In genomic region chr19:7495221-7496038, GRCm38 (mm10) we compare ENCODE assay signal across 8 mouse cellular contexts. TPM values are rescaled to one million over a fixed set of nuclear protein-coding genes. Genes with fewer than 3 reads are reported as not detected.
A peak's percentile ranks its signal among the peaks of the same experiment; 100 is the strongest.
DNase-seq lines count a peak whose midpoint lies in the region; ATAC-seq and TF ChIP-seq lines count a peak whose summit lies in the region.

No protein-coding gene starts in this region.

- peaks cover 10% of the 10 kb centered on the region for H3K36me3 ChIP-seq in erythroblast, embryonic 14.5 days (ENCODE audit: control insufficient read depth)
- no peaks in the 10 kb centered on the region for H3K36me3 ChIP-seq in limb, embryonic 14.5 days (ENCODE audit: control insufficient read depth, insufficient read depth, low read length)
- H3K36me3 ChIP-seq in stomach, embryonic 16.5 days (ENCODE audit: control insufficient read depth, insufficient read depth, low read length): no peaks in the 10 kb centered on the region

- no peak for ATAC-seq in erythroblast, adult 5-6 weeks (replicated peaks; ENCODE audit: low FRiP score, poor library complexity, severe bottlenecking)
- ATAC-seq in limb, embryonic 14.5 days (ENCODE audit: low FRiP score, low read depth): no peak
- ATAC-seq in stomach, embryonic 16.5 days (ENCODE audit: insufficient read depth, low FRiP score): no peak

- no peak for TF ChIP-seq CTCF in embryonic fibroblast, embryonic 13.5 days (IDR thresholded peaks at IDR 0.05; ENCODE audit: borderline replicate concordance, insufficient read depth, low read length)

- no peak for TF ChIP-seq POLR2A in embryonic fibroblast, embryonic 13.5 days (IDR thresholded peaks at IDR 0.05; ENCODE audit: low read depth, low read length)
- no peak for TF ChIP-seq POLR2A in limb, embryonic 14.5 days (IDR thresholded peaks at IDR 0.05; ENCODE audit: borderline replicate concordance, extremely low read depth, insufficient read depth, insufficient read length)

- H3K4me3 ChIP-seq in erythroblast, embryonic 14.5 days (replicated peaks): peak overlapping the region; percentile 89
- H3K4me3 ChIP-seq in embryonic fibroblast, embryonic 13.5 days (ENCODE audit: insufficient read depth, low read length): peak overlapping the region; percentile 61
- peak overlapping the region; percentile 67 for H3K4me3 ChIP-seq in limb, embryonic 14.5 days (replicated peaks; ENCODE audit: low read length)
- H3K4me3 ChIP-seq in stomach, embryonic 16.5 days (replicated peaks; ENCODE audit: low read length): peak overlapping the region; percentile 68

- 39% methylated on average over 14 of the region's 14 CpGs for WGBS in limb, embryonic 14.5 days
- 35% methylated on average over 14 of the region's 14 CpGs for WGBS in stomach, embryonic 16.5 days

- H3K27ac ChIP-seq in embryonic fibroblast, embryonic 13.5 days (ENCODE audit: insufficient read depth, low read length): peak overlapping the region; percentile 95; the same call in 1 of the 2 replicates
- peak overlapping the region; percentile 95; the same call in 1 of the 2 replicates for H3K27ac ChIP-seq in limb, embryonic 14.5 days (replicated peaks; ENCODE audit: low read depth, low read length)
- peak overlapping the region; percentile 98 for H3K27ac ChIP-seq in stomach, embryonic 16.5 days (ENCODE audit: low read length)

- no peaks in the 10 kb centered on the region for H3K9me3 ChIP-seq in erythroblast, embryonic 14.5 days (ENCODE audit: control insufficient read depth, low read length)
- no peaks in the 10 kb centered on the region for H3K9me3 ChIP-seq in limb, embryonic 14.5 days (ENCODE audit: control insufficient read depth, low read length)
- no peaks in the 10 kb centered on the region for H3K9me3 ChIP-seq in stomach, embryonic 16.5 days (replicated peaks; ENCODE audit: control insufficient read depth, low read length)

- peaks cover 41% of the 10 kb centered on the region for H3K4me1 ChIP-seq in erythroblast, embryonic 14.5 days (ENCODE audit: control insufficient read depth)
- H3K4me1 ChIP-seq in embryonic fibroblast, embryonic 13.5 days (ENCODE audit: control insufficient read depth, insufficient read depth, low read length): no peaks in the 10 kb centered on the region
- H3K4me1 ChIP-seq in limb, embryonic 14.5 days (ENCODE audit: control insufficient read depth, insufficient read depth, low read length): no peaks in the 10 kb centered on the region
- no peaks in the 10 kb centered on the region for H3K4me1 ChIP-seq in stomach, embryonic 16.5 days (ENCODE audit: control insufficient read depth, insufficient read depth, low read length)

- H3K4me2 ChIP-seq in limb, embryonic 14.5 days (replicated peaks; ENCODE audit: low read depth, low read length, severe bottlenecking): peak overlapping the region; percentile 65
- peak overlapping the region; percentile 67 for H3K4me2 ChIP-seq in stomach, embryonic 16.5 days (ENCODE audit: low read depth, low read length)

- DNase-seq in B cell, adult 2 months: peak; percentile 14 to 23
- no peak for DNase-seq in limb, embryonic 14.5 days (ENCODE audit: low spot score)
- DNase-seq in spleen, postnatal 36 days (ENCODE audit: low spot score in 2 of 2): no peak
- DNase-seq in left cerebral cortex, adult 11 months (ENCODE audit: low spot score): no peak

- H3K9ac ChIP-seq in limb, embryonic 14.5 days (ENCODE audit: low read depth, low read length, severe bottlenecking): peak overlapping the region; percentile 84
- H3K9ac ChIP-seq in stomach, embryonic 16.5 days (ENCODE audit: low read length): peak overlapping the region; percentile 88

- H3K27me3 ChIP-seq in erythroblast, embryonic 14.5 days (ENCODE audit: control insufficient read depth): no peaks in the 10 kb centered on the region
- H3K27me3 ChIP-seq in limb, embryonic 14.5 days (ENCODE audit: control insufficient read depth, insufficient read depth, low read length): no peaks in the 10 kb centered on the region
- H3K27me3 ChIP-seq in stomach, embryonic 16.5 days (ENCODE audit: control insufficient read depth, insufficient read depth, low read length): no peaks in the 10 kb centered on the region

RNA-seq across cellular contexts. Expression of gene Atl3, which starts 1.6 kb away (rescaled TPM):
- polyA plus RNA-seq in erythroblast, embryonic 14.5 days (2012): 0.11 and 0.12 TPM in 2 replicates
- 16.9 and 17.3 TPM in 2 replicates for total RNA-seq in erythroblast, adult 5-6 weeks (2015; ENCODE audit: low replicate concordance)
- 21.1 and 25.5 TPM in 2 replicates for total RNA-seq in erythroblast, adult 5-6 weeks (2017; ENCODE audit: low replicate concordance)
- 151 and 162 TPM in 2 replicates for polyA plus RNA-seq in embryonic fibroblast, embryonic 13.5 days (2011; ENCODE audit: insufficient read length, low read depth, missing spikeins)
- 31.6 and 32.9 TPM in 2 replicates for polyA plus RNA-seq in limb, embryonic 14.5 days (2012; rRNA removed)
- 19.0 and 20.4 TPM in 2 replicates for polyA plus RNA-seq in limb, embryonic 14.5 days (2014; fragmentation: Nextera tagmentation; extraction: Ambion mirVana)
- polyA plus RNA-seq in stomach, embryonic 16.5 days (2015; fragmentation: Nextera tagmentation; extraction: Ambion mirVana): 14.0 and 16.2 TPM in 2 replicates

RNA-seq across cellular contexts. Expression of gene Rtn3, which starts 12.3 kb away (rescaled TPM):
- 3.8 and 4.2 TPM in 2 replicates for polyA plus RNA-seq in erythroblast, embryonic 14.5 days (2012)
- 85.3 and 86.7 TPM in 2 replicates for total RNA-seq in erythroblast, adult 5-6 weeks (2015; ENCODE audit: low replicate concordance)
- total RNA-seq in erythroblast, adult 5-6 weeks (2017; ENCODE audit: low replicate concordance): 29.4 and 35.0 TPM in 2 replicates
- polyA plus RNA-seq in embryonic fibroblast, embryonic 13.5 days (2011; ENCODE audit: insufficient read length, low read depth, missing spikeins): 199 and 206 TPM in 2 replicates
- 112 and 118 TPM in 2 replicates for polyA plus RNA-seq in limb, embryonic 14.5 days (2012; rRNA removed)
- polyA plus RNA-seq in limb, embryonic 14.5 days (2014; fragmentation: Nextera tagmentation; extraction: Ambion mirVana): 102 and 107 TPM in 2 replicates
- 132 and 139 TPM in 2 replicates for polyA plus RNA-seq in stomach, embryonic 16.5 days (2015; fragmentation: Nextera tagmentation; extraction: Ambion mirVana)

Comparison
In these comparisons a context has a peak if more than half of its experiments do, and no peak if none do; other contexts are left out.
1. DNase-seq: peak in B cell, adult 2 months (2 of 2); none in limb, embryonic 14.5 days (single experiment), spleen, postnatal 36 days (0 of 2) and left cerebral cortex, adult 11 months (single experiment).
2. RNA of gene Atl3, which starts 1.6 kb away (polyA plus RNA-seq): 151 to 162 TPM in embryonic fibroblast, embryonic 13.5 days, 19.0 to 32.9 TPM in limb, embryonic 14.5 days and 14.0 to 16.2 TPM in stomach, embryonic 16.5 days; 0.11 to 0.12 TPM in erythroblast, embryonic 14.5 days; every median in the first group is over 10 times any median in the second.
3. RNA of gene Rtn3, which starts 12.3 kb away (polyA plus RNA-seq): 199 to 206 TPM in embryonic fibroblast, embryonic 13.5 days, 132 to 139 TPM in stomach, embryonic 16.5 days and 102 to 118 TPM in limb, embryonic 14.5 days; 3.8 to 4.2 TPM in erythroblast, embryonic 14.5 days; every median in the first group is over 10 times any median in the second.
4. Peak in every context shown above with its lines, with median percentiles within 50 percentile points of each other: H3K4me3 ChIP-seq and H3K27ac ChIP-seq.